ENCODE assay signal across 8 mouse cellular contexts in the genomic region with DNA sequence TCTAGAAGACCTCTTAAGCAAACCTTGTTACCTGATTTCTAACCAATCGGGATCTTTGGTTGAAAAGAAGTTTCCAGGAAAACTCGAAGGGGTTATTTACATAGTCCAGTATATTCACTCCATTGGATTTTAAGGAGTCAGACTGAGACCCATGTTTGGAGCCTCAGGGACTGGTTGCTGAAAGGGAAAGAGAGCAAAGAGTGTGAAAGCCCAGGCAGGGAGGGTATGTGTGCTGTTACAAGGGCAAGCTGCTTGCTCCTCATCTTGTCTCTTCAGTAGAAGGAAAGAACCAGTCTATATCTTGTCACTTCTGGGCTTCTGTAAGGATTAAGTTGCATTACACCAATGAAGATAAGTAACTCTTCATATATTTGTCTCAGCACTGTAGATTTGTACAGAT. TPM values are rescaled to one million over a fixed set of nuclear protein-coding genes. Genes with fewer than 3 reads are reported as not detected.
DNase-seq lines count a peak whose midpoint lies in the region; ATAC-seq and TF ChIP-seq lines count a peak whose summit lies in the region.

No protein-coding gene starts in this region.

- peak overlapping the region; percentile 93 for H3K4me3 ChIP-seq in lung, embryonic 15.5 days
- H3K4me3 ChIP-seq in embryonic facial prominence, embryonic 12.5 days: peak overlapping the region; percentile 74
- H3K4me3 ChIP-seq in intestine, postnatal 0 days (ENCODE audit: low read depth, low read length): peak overlapping the region; percentile 92
- peak overlapping the region; percentile 93 for H3K4me3 ChIP-seq in neural tube, embryonic 14.5 days (ENCODE audit: low read depth, low read length)

- intact Hi-C loops in left cerebral cortex, postnatal 4 days (cut with DNase I): no loop called here

- H3K9ac ChIP-seq in lung, embryonic 15.5 days: peak overlapping the region; percentile 81
- peak overlapping the region; percentile 77 for H3K9ac ChIP-seq in embryonic facial prominence, embryonic 12.5 days
- peak overlapping the region; percentile 80 for H3K9ac ChIP-seq in intestine, postnatal 0 days (ENCODE audit: low read depth, low read length)
- peak overlapping the region; percentile 89 for H3K9ac ChIP-seq in neural tube, embryonic 14.5 days (replicated peaks; ENCODE audit: low read depth, low read length)

- H3K9me3 ChIP-seq in lung, embryonic 15.5 days: no peaks in the 10 kb centered on the region
- H3K9me3 ChIP-seq in embryonic facial prominence, embryonic 12.5 days: no peaks in the 10 kb centered on the region
- H3K9me3 ChIP-seq in intestine, postnatal 0 days (ENCODE audit: control insufficient read depth): no peaks in the 10 kb centered on the region
- no peaks in the 10 kb centered on the region for H3K9me3 ChIP-seq in neural tube, embryonic 14.5 days (ENCODE audit: control insufficient read depth, low read length)

- peak overlapping the region; percentile 77 for H3K4me2 ChIP-seq in lung, embryonic 15.5 days
- H3K4me2 ChIP-seq in embryonic facial prominence, embryonic 12.5 days (replicated peaks): peak overlapping the region; percentile 86
- peak overlapping the region; percentile 85 for H3K4me2 ChIP-seq in intestine, postnatal 0 days (replicated peaks; ENCODE audit: low read depth)
- H3K4me2 ChIP-seq in neural tube, embryonic 14.5 days (ENCODE audit: low read depth, low read length): peak overlapping the region; percentile 61

- H3K36me3 ChIP-seq in lung, embryonic 15.5 days: no peaks in the 10 kb centered on the region
- H3K36me3 ChIP-seq in embryonic facial prominence, embryonic 12.5 days: no peaks in the 10 kb centered on the region
- no peaks in the 10 kb centered on the region; the same call in 1 of the 2 replicates for H3K36me3 ChIP-seq in intestine, postnatal 0 days (ENCODE audit: control insufficient read depth, insufficient read depth)
- no peaks in the 10 kb centered on the region for H3K36me3 ChIP-seq in neural tube, embryonic 14.5 days (ENCODE audit: control insufficient read depth, insufficient read depth, low read length)

- TF ChIP-seq CTCF in intestine, postnatal 0 days (IDR thresholded peaks at IDR 0.05; ENCODE audit: low read depth): no peak

- no peak for DNase-seq in lung, postnatal 36 days
- DNase-seq in spleen, adult 18-20 months: no peak
- DNase-seq in left cerebral cortex, postnatal 4 days: no peak
- no peak for DNase-seq in Muller cell, postnatal 12 days (ENCODE audit: inconsistent ontology term)

- ATAC-seq in lung, embryonic 15.5 days (ENCODE audit: borderline replicate concordance, extremely low read depth, low FRiP score, low TSS enrichment): no peak
- no peak for ATAC-seq in embryonic facial prominence, embryonic 12.5 days (ENCODE audit: insufficient number of reproducible peaks, insufficient read depth, low FRiP score, low TSS enrichment)
- no peak for ATAC-seq in intestine, postnatal 0 days
- ATAC-seq in neural tube, embryonic 14.5 days (ENCODE audit: low read depth): no peak

- peaks cover 16% of the 10 kb centered on the region for H3K4me1 ChIP-seq in lung, embryonic 15.5 days
- 0 out of 2 replicates have a peak, but pooled peaks cover 3% of the 10 kb centered on the region for H3K4me1 ChIP-seq in embryonic facial prominence, embryonic 12.5 days
- H3K4me1 ChIP-seq in intestine, postnatal 0 days (replicated peaks; ENCODE audit: control insufficient read depth, insufficient read depth, low read length): 0 out of 2 replicates have a peak, but pooled peaks cover 3% of the 10 kb centered on the region
- H3K4me1 ChIP-seq in neural tube, embryonic 14.5 days (ENCODE audit: control insufficient read depth, insufficient read depth, low read length): peaks cover 5% of the 10 kb centered on the region; the same call in 1 of the 2 replicates

- H3K27me3 ChIP-seq in lung, embryonic 15.5 days: no peaks in the 10 kb centered on the region
- H3K27me3 ChIP-seq in embryonic facial prominence, embryonic 12.5 days: no peaks in the 10 kb centered on the region
- H3K27me3 ChIP-seq in intestine, postnatal 0 days (replicated peaks; ENCODE audit: control insufficient read depth, insufficient read depth, low read length): no peaks in the 10 kb centered on the region
- no peaks in the 10 kb centered on the region for H3K27me3 ChIP-seq in neural tube, embryonic 14.5 days (ENCODE audit: control insufficient read depth, insufficient read depth, low read length)

- 5% methylated on average over 2 of the region's 2 CpGs for WGBS in lung, embryonic 15.5 days
- WGBS in embryonic facial prominence, embryonic 12.5 days: 12% methylated on average over 2 of the region's 2 CpGs
- WGBS in intestine, postnatal 0 days: 3% methylated on average over 2 of the region's 2 CpGs
- 17% methylated on average over 2 of the region's 2 CpGs for WGBS in neural tube, embryonic 14.5 days

- peak overlapping the region; percentile 13; the same call in 1 of the 2 replicates for H3K27ac ChIP-seq in lung, embryonic 15.5 days
- H3K27ac ChIP-seq in embryonic facial prominence, embryonic 12.5 days: no peak overlapping the region
- peak overlapping the region; percentile 85; the same call in 1 of the 2 replicates for H3K27ac ChIP-seq in intestine, postnatal 0 days (ENCODE audit: low read depth, low read length)
- peak overlapping the region; percentile 89 for H3K27ac ChIP-seq in neural tube, embryonic 14.5 days (ENCODE audit: low read depth, low read length)

RNA-seq across cellular contexts. Expression of gene Myo9a, which starts 1.3 kb away (rescaled TPM):
- polyA plus RNA-seq in lung, embryonic 15.5 days (2015; fragmentation: Nextera tagmentation; extraction: Ambion mirVana): 13.2 and 13.3 TPM in 2 replicates
- 18.8 and 20.5 TPM in 2 replicates for polyA plus RNA-seq in embryonic facial prominence, embryonic 12.5 days (2016; fragmentation: Nextera tagmentation; extraction: Ambion mirVana)
- polyA plus RNA-seq in intestine, postnatal 0 days (2015; fragmentation: Nextera tagmentation; extraction: Ambion mirVana): 12.2 and 14.4 TPM in 2 replicates
- 37.9 and 38.9 TPM in 2 replicates for polyA plus RNA-seq in neural tube, embryonic 14.5 days (2014; fragmentation: Nextera tagmentation; extraction: Ambion mirVana)
- total RNA-seq in left cerebral cortex, postnatal 4 days (2021): 10 to 100 TPM; 98.1 to 98.4 TPM

RNA-seq across cellular contexts. Expression of gene Senp8, which starts 1.5 kb away (rescaled TPM):
- 10.0 and 10.1 TPM in 2 replicates for polyA plus RNA-seq in lung, embryonic 15.5 days (2015; fragmentation: Nextera tagmentation; extraction: Ambion mirVana)
- polyA plus RNA-seq in embryonic facial prominence, embryonic 12.5 days (2016; fragmentation: Nextera tagmentation; extraction: Ambion mirVana): 11.0 and 12.3 TPM in 2 replicates
- polyA plus RNA-seq in intestine, postnatal 0 days (2015; fragmentation: Nextera tagmentation; extraction: Ambion mirVana): 3.8 and 4.1 TPM in 2 replicates
- polyA plus RNA-seq in neural tube, embryonic 14.5 days (2014; fragmentation: Nextera tagmentation; extraction: Ambion mirVana): 13.3 and 13.5 TPM in 2 replicates
- total RNA-seq in left cerebral cortex, postnatal 4 days (2021): 1 to 10 TPM; 4.1 to 4.2 TPM
